Mouse (Mus musculus) testis, postnatal 10 days (tissue): Measurements from ENCODE around the gene Galnt10.

Experiments
- DNase-seq: peaks from one replicate; pipeline ENCODE4 v3.0.0; 2021; ENCODE audit warnings: low spot score

Gene Galnt10

GRCm38 (mm10) chr11:57827915-57828545, 182.8 kb downstream of the Galnt10 start:
- no peak for DNase-seq

GRCm38 (mm10) chr11:57828955-57829870, 184.0 kb downstream of the Galnt10 start:
- no peak for DNase-seq

GRCm38 (mm10) chr11:57829871-57830775, 184.9 kb downstream of the Galnt10 start:
- DNase-seq = no peak

GRCm38 (mm10) chr11:57831281-57831781, 186.1 kb downstream of the Galnt10 start:
- no peak for DNase-seq

GRCm38 (mm10) chr11:57831861-57832260, 186.6 kb downstream of the Galnt10 start:
- no peak for DNase-seq

GRCm38 (mm10) chr11:57832552-57833201, 187.4 kb downstream of the Galnt10 start, which contains the start of gene Hand1:
Hand1 (minus strand) TSS chr11:57832818.
- no peak for DNase-seq

- no peak for DNase-seq
Observed at GRCm38 (mm10) chr11:57833296-57833977, 188.2 kb downstream of the Galnt10 start.

- no peak for DNase-seq
Observed at GRCm38 (mm10) chr11:57834031-57834430, 188.8 kb downstream of the Galnt10 start.

- DNase-seq = no peak
Observed at GRCm38 (mm10) chr11:57835331-57835730, 190.1 kb downstream of the Galnt10 start.

- no peak for DNase-seq
Observed at GRCm38 (mm10) chr11:57835931-57836330, 190.7 kb downstream of the Galnt10 start.

GRCm38 (mm10) chr11:57836401-57836800, 191.2 kb downstream of the Galnt10 start:
- DNase-seq = no peak
